Mouse (Mus musculus) ES-Bruce4 (cell line): ENCODE measurements at regions not wholly inside any gene's neighbourhood (a gene's known extent, or its start where the extent isn't known, plus 50 kb on each side); places are given as distances from the start of the nearest gene placed in this dataset.

Experiments used
- CTCF ChIP-seq: IDR thresholded peaks from one replicate; pipeline ENCODE4 v1.8.1; 2011; ENCODE audit warnings: low read depth, low read length
- EP300 ChIP-seq: IDR thresholded peaks from 2 replicates; pipeline ENCODE4 v1.6.1; 2011; ENCODE audit warnings: low read depth, low read length; ENCODE audit not compliant: insufficient read depth
- POLR2A ChIP-seq: IDR thresholded peaks from one replicate; pipeline ENCODE4 v1.8.1; 2011; ENCODE audit warnings: low read length; ENCODE audit not compliant: insufficient read depth

- TF ChIP-seq POLR2A (no peak), CTCF (no peak), EP300 (no peak)
These were observed 63.8 kb upstream of the Slc22a12 start for GRCm38 (mm10) chr19:6606667-6607066.
